Mouse (Mus musculus): Measurements from ENCODE around the gene Aldh2.
"Not testable (repeated sequence)": the region's sequence is repeated elsewhere in the genome, so short reads cannot be mapped to it uniquely, and the experiment has no call there.

Aldh2 gene

DNA sequence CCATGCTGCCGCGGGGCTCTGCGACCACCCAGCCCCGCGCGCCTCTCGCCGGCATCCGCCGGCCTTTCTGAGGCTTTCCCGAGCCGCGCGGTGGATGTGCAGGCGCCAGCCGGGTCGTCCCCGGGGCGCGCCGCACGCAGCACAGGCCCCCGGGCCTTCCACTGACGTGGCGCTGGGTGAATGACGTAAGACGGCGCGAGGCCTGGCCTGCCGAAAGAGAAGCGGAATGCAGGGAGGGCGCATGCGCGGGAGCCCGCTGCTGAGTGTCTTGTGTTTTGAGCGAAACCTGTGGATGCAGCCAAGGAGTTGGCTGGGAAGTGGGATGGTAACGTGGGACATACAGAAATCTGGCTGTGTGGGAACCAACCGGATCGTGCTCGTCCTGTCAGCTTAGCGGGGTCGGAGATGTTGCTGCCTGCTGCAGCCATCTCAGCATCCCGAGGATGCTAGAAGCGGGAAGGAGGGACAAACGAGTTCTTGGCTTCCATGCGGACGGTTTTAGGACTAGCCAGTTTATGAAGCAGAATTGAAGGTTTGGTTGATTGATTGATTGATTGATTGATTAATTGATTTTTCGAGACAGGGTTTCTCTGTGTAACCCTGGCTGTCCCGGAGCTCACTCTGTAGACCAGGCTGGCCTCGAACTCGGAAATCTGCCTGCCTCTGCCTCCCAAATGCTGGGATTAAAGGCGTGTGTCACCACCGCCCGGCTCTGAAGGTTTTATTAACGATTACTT, 47.7 kb downstream of the Aldh2 start, which contains the start of gene Mapkapk5:
TSS of gene Mapkapk5 (minus strand) at position 113 of the 737 bp plus-strand sequence.
- peak; percentile 94 to 95 for DNase-seq

- peak in 1 of 2 experiments; percentile 27 for DNase-seq
These were observed 48.5 kb downstream of the Aldh2 start, which contains the start of the genes Adam1a and Gm42878 for GRCm38 (mm10) chr5:121544910-121545792. Adam1a (minus strand) TSS chr5:121545482. Gm42878 (minus strand) TSS chr5:121545482.

DNA sequence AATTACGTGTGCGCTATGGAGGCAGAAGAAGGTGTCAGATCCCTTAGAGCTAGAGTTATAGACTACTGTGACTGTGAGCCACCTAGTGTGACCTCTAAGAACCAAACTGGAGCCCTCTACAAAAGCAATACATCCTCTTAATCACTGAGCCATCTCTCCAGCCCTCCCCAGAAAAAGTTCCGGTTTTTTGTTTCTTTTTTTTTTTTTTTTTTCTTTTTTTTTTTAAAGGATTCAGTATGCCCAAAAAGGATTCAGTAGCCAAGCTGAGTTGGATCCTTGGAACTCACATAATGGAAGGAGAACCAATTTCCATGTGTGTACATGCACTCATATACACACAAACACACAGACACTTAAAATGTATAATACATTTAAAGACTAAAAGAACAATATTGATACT, 50.3 kb downstream of the Aldh2 start:
- no peak for DNase-seq

- no peak for DNase-seq
These were observed 52.4 kb downstream of the Aldh2 start for GRCm38 (mm10) chr5:121541235-121541634.

DNA sequence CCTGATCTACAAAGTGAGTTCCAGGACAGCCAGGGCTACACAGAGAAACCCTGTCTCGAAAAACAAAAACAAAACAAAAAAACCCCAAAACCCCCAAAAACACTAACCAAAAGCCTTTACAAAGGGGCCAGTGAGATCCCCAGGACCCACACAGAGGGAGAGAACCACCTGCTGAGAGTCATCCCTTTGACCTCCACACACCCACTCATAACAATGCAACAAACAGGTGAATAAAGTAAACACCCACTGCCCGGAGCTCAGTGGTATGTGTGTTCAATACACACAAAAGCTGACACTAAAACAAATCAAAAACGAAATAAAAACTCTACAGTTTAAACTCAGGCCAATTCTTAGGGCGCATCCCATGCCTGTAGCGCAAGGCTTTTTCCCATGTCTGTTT, 53.6 kb downstream of the Aldh2 start:
- DNase-seq = no peak

GRCm38 (mm10) chr5:121537588-121537987, 56.0 kb downstream of the Aldh2 start:
- no peak for DNase-seq

GRCm38 (mm10) chr5:121536921-121537555, 56.6 kb downstream of the Aldh2 start:
- no peak for DNase-seq

DNA sequence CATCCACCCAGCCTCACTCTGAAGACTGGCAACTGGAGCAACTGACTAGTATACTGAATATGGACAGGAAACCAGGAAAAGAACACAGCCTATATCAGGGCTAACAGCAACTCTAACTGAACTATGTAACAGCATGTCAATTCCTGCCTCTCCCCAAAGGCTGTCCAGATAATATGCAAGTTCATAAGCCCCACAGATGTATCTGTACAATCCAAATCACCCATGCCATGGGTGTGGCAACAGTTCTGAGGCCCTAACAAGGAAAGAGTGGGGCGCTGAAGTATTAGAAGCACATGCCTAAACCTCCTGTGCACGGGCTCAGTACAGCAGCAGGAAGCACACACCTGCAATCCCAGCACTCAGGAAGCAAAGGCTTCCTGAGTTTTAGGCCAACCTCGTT, 58.5 kb downstream of the Aldh2 start:
- DNase-seq = no peak

DNA sequence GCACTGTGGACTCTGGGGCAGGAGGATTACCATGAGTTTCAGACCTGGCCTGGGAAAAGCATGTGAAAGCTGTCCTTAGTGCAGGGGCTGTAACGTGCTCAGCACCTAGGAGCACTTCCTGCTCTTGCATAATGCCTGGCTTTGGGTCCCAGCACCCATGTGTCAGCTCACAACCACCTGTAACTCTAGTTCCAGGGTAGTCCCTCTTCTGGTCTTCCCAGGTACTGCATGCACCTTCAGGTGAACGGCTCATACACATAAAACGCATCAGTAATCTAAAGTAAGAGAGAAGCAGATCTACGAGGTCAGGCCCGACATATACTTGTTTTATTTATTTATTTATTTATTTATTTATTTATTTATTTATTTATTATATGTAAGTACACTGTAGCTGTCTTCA, 59.1 kb downstream of the Aldh2 start:
- DNase-seq = peak in 1 of 2 experiments; percentile 26

GRCm38 (mm10) chr5:121526961-121527360, 66.7 kb downstream of the Aldh2 start:
- no peak for DNase-seq

- no peak for DNase-seq
These were observed 67.1 kb downstream of the Aldh2 start for GRCm38 (mm10) chr5:121526526-121526925.

DNA sequence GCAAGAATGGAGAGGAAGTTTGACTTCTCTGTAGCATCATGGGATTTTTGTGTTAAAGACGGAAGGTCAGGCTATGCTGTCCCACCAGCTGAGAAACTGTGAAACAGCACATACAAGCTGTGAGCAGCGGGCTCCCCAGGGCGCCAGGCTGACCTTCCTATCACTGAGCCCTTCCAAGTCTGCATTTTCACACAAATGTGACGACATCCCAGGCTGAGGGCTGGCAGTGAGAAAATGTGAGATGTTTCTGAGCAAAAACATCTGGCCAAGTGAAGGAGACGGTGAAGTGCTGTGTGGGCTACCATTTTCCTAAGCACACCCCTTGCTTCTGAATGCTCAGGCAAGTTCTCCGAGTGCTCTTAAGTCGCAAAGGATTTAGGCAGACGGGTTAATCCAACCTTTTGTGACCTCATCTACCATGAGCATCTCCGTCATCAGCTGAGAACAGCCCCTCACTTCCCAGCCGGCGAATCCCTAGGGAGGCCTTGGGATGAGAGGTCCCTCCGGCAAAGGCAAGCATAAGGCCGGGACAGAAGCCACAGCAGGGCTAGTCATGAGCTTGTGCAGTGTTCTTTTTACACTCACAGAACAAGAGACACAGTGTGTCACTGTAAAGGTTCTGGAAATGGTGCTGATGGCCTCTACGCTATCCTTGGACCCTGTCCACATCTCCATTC, 67.7 kb downstream of the Aldh2 start:
- DNase-seq = no peak

DNA sequence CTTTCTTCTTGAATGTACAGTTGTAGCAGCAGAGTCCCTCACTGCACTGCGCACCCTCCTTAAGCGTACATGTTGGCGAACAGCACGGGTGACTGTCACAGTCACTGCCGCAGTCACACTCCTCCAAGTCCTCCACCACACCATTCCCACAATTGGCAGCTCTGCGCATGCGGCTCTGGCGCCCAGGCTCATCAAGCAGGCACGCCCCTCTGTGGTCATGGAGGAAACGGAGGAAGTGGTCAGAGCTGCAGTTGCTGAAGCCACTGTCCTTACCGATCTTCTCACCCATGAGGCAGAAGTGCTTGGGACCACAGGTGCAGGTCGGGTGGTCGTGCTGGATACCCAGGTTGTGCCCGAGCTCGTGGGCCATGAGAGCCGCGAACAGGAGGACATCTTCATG, 73.9 kb downstream of the Aldh2 start:
- not testable (repeated sequence) for DNase-seq

- DNase-seq = no peak
These were observed 74.6 kb downstream of the Aldh2 start for GRCm38 (mm10) chr5:121518983-121519382.
